Mouse (Mus musculus) heart, embryonic 15.5 days (tissue): ENCODE data around the gene Scfd2. TPM values are rescaled to one million over a fixed set of nuclear protein-coding genes. Genes with fewer than 3 reads are reported as not detected.

Experiments
- ATAC-seq: fragments of 200-750 bp; cut with Nextera tagmentation; replicated peaks from 2 replicates; pipeline ENCODE4 v1.8.0; 2017; ENCODE audit warnings: low read depth, moderate TSS enrichment; ENCODE audit not compliant: insufficient number of reproducible peaks, insufficient read depth, low FRiP score
- H3K27ac ChIP-seq: fragments of 300-500 bp; sonication (generic); 2 replicates; pipeline ENCODE4 v1.5.1; 2015; ENCODE audit warnings: mild to moderate bottlenecking, inconsistent platforms
- H3K27me3 ChIP-seq: fragments of 300-500 bp; sonication (generic); 2 replicates; pipeline ENCODE4 v1.6.1; 2015; ENCODE audit warnings: inconsistent platforms
- H3K36me3 ChIP-seq: fragments of 300-500 bp; sonication (generic); 2 replicates; pipeline ENCODE4 v1.6.1; 2015; ENCODE audit warnings: mild to moderate bottlenecking, inconsistent platforms
- H3K4me1 ChIP-seq: fragments of 300-500 bp; sonication (generic); replicated peaks from 2 replicates; pipeline ENCODE4 v1.6.1; 2015; ENCODE audit warnings: inconsistent platforms
- H3K4me2 ChIP-seq: fragments of 300-500 bp; sonication (generic); 2 replicates; pipeline ENCODE4 v1.6.1; 2015; ENCODE audit warnings: inconsistent platforms, mild to moderate bottlenecking, moderate library complexity
- H3K4me3 ChIP-seq: fragments of 300-500 bp; sonication (generic); 2 replicates; pipeline ENCODE4 v1.5.1; 2015; ENCODE audit warnings: mild to moderate bottlenecking, inconsistent platforms
- H3K9ac ChIP-seq: fragments of 300-500 bp; sonication (generic); 2 replicates; pipeline ENCODE4 v1.6.1; 2015; ENCODE audit warnings: mild to moderate bottlenecking, inconsistent platforms
- H3K9me3 ChIP-seq: fragments of 300-500 bp; sonication (generic); replicated peaks from 2 replicates; pipeline ENCODE4 v1.6.1; 2016; ENCODE audit warnings: inconsistent platforms
- WGBS: fragments of 180-500 bp; shearing (Covaris S2); methylation state at CpG from one replicate; pipeline ENCODE4 v1.1.7; 2015; ENCODE audit warnings: mixed read lengths; 5-methylcytosine and 5-hydroxymethylcytosine counted together
- polyA plus RNA-seq: library from polyadenylated mRNA; unstranded; fragments of >200 nt; fragmentation: Nextera tagmentation; extraction: Ambion mirVana; gene quantifications from 2 replicates; pipeline ENCODE4 v1.2.1, GENCODE M21; 2015

Gene Scfd2
- polyA plus RNA-seq, 1 experiment from 2014 or later: 12.8 TPM

GRCm38 (mm10) chr5:74363296-74363695 lies 168.3 kb downstream of the Scfd2 start:
- no peaks in the 10 kb centered on the region for H3K36me3 ChIP-seq
- no peaks in the 10 kb centered on the region for H3K9me3 ChIP-seq
- 38% methylated on average over 1 of the region's 1 CpGs for WGBS
- H3K4me3 ChIP-seq: no peak overlapping the region
- peaks cover 20% of the 10 kb centered on the region for H3K4me1 ChIP-seq
- no peaks in the 10 kb centered on the region for H3K27me3 ChIP-seq
- no peak overlapping the region for H3K4me2 ChIP-seq
- ATAC-seq: no peak
- no peak overlapping the region for H3K27ac ChIP-seq
- no peak overlapping the region for H3K9ac ChIP-seq

- H3K9me3 ChIP-seq: no peaks in the 10 kb centered on the region
- no peaks in the 10 kb centered on the region for H3K27me3 ChIP-seq
- ATAC-seq: peak; percentile 94
- H3K4me2 ChIP-seq: no peak overlapping the region
- no peaks in the 10 kb centered on the region for H3K36me3 ChIP-seq
- H3K27ac ChIP-seq: peak overlapping the region; percentile 79
- no peak overlapping the region for H3K4me3 ChIP-seq
- 10% methylated on average over 5 of the region's 5 CpGs for WGBS
- H3K9ac ChIP-seq: no peak overlapping the region
- H3K4me1 ChIP-seq: peaks cover 21% of the 10 kb centered on the region
Measured at GRCm38 (mm10) chr5:74361531-74361930, 170.0 kb downstream of the Scfd2 start.

- H3K4me2 ChIP-seq: no peak overlapping the region; the same call in 1 of the 2 replicates
- no peaks in the 10 kb centered on the region for H3K9me3 ChIP-seq
- peak overlapping the region; percentile 51 for H3K27ac ChIP-seq
- 39% methylated on average over 8 of the region's 8 CpGs for WGBS
- no peak for ATAC-seq
- peaks cover 16% of the 10 kb centered on the region for H3K4me1 ChIP-seq
- H3K9ac ChIP-seq: no peak overlapping the region
- no peaks in the 10 kb centered on the region for H3K36me3 ChIP-seq
- no peak overlapping the region for H3K4me3 ChIP-seq
- no peaks in the 10 kb centered on the region for H3K27me3 ChIP-seq
Measured at GRCm38 (mm10) chr5:74358033-74358432, 173.5 kb downstream of the Scfd2 start.

- Histone ChIP-seq H3K27me3 (no peaks in the 10 kb centered on the region), H3K9ac (no peak overlapping the region), H3K27ac (no peak overlapping the region), H3K9me3 (no peaks in the 10 kb centered on the region), H3K36me3 (no peaks in the 10 kb centered on the region), H3K4me2 (no peak overlapping the region), H3K4me3 (no peak overlapping the region), H3K4me1 (peaks cover 5% of the 10 kb centered on the region)
- WGBS: 60% methylated on average over 2 of the region's 2 CpGs
- ATAC-seq: no peak
Measured at GRCm38 (mm10) chr5:74355416-74356177, 176.0 kb downstream of the Scfd2 start.

- no peaks in the 10 kb centered on the region for H3K27me3 ChIP-seq
- H3K4me1 ChIP-seq: no peaks in the 10 kb centered on the region
- no peak overlapping the region for H3K4me3 ChIP-seq
- no peak overlapping the region for H3K27ac ChIP-seq
- no peaks in the 10 kb centered on the region for H3K9me3 ChIP-seq
- no peaks in the 10 kb centered on the region for H3K36me3 ChIP-seq
- ATAC-seq: no peak
- 79% methylated on average over 4 of the region's 4 CpGs for WGBS
- no peak overlapping the region for H3K4me2 ChIP-seq
- no peak overlapping the region for H3K9ac ChIP-seq
Measured at GRCm38 (mm10) chr5:74350909-74351308, 180.7 kb downstream of the Scfd2 start.

- Histone ChIP-seq H3K9ac (no peak overlapping the region), H3K4me2 (no peak overlapping the region), H3K27me3 (no peaks in the 10 kb centered on the region), H3K4me1 (no peaks in the 10 kb centered on the region), H3K9me3 (no peaks in the 10 kb centered on the region), H3K36me3 (no peaks in the 10 kb centered on the region), H3K4me3 (no peak overlapping the region), H3K27ac (no peak overlapping the region)
- ATAC-seq: no peak
- WGBS: 58% methylated on average over 11 of the region's 11 CpGs
Measured at GRCm38 (mm10) chr5:74348079-74348870, 183.3 kb downstream of the Scfd2 start.

- WGBS: 70% methylated on average over 2 of the region's 2 CpGs
- no peaks in the 10 kb centered on the region for H3K27me3 ChIP-seq
- H3K9me3 ChIP-seq: no peaks in the 10 kb centered on the region
- H3K36me3 ChIP-seq: no peaks in the 10 kb centered on the region
- H3K4me2 ChIP-seq: no peak overlapping the region
- H3K4me1 ChIP-seq: peaks cover 11% of the 10 kb centered on the region
- ATAC-seq: no peak
- no peak overlapping the region for H3K4me3 ChIP-seq
- H3K9ac ChIP-seq: no peak overlapping the region
- no peak overlapping the region for H3K27ac ChIP-seq
Measured at GRCm38 (mm10) chr5:74343045-74343444, 188.5 kb downstream of the Scfd2 start.

GRCm38 (mm10) chr5:74342557-74342956 lies 189.0 kb downstream of the Scfd2 start:
- H3K4me2 ChIP-seq: no peak overlapping the region
- no peak overlapping the region for H3K9ac ChIP-seq
- H3K4me1 ChIP-seq: peaks cover 13% of the 10 kb centered on the region
- no peak for ATAC-seq
- no peaks in the 10 kb centered on the region for H3K9me3 ChIP-seq
- H3K4me3 ChIP-seq: no peak overlapping the region
- no peaks in the 10 kb centered on the region for H3K36me3 ChIP-seq
- H3K27me3 ChIP-seq: no peaks in the 10 kb centered on the region
- H3K27ac ChIP-seq: no peak overlapping the region

GRCm38 (mm10) chr5:74337491-74337890 lies 194.1 kb downstream of the Scfd2 start:
- no peak overlapping the region for H3K4me2 ChIP-seq

GRCm38 (mm10) chr5:74336780-74337179 lies 194.8 kb downstream of the Scfd2 start:
- Histone ChIP-seq H3K4me2 (no peak overlapping the region), H3K4me3 (no peak overlapping the region), H3K4me1 (peaks cover 17% of the 10 kb centered on the region), H3K9me3 (no peaks in the 10 kb centered on the region), H3K9ac (no peak overlapping the region), H3K36me3 (no peaks in the 10 kb centered on the region), H3K27ac (no peak overlapping the region), H3K27me3 (no peaks in the 10 kb centered on the region)
- no peak for ATAC-seq
- WGBS: 55% methylated on average over 12 of the region's 12 CpGs

More at GRCm38 (mm10) chr5:74337491-74337890, 194.1 kb downstream of the Scfd2 start:
- no peak overlapping the region for H3K27ac ChIP-seq
- 90% methylated on average over 3 of the region's 3 CpGs for WGBS
- no peaks in the 10 kb centered on the region for H3K9me3 ChIP-seq
- no peak overlapping the region for H3K4me3 ChIP-seq
- peaks cover 17% of the 10 kb centered on the region for H3K4me1 ChIP-seq
- H3K9ac ChIP-seq: no peak overlapping the region
- no peaks in the 10 kb centered on the region for H3K36me3 ChIP-seq
- no peaks in the 10 kb centered on the region for H3K27me3 ChIP-seq
- ATAC-seq: no peak

GRCm38 (mm10) chr5:74333258-74333657 lies 198.3 kb downstream of the Scfd2 start:
- ATAC-seq: no peak
- no peaks in the 10 kb centered on the region for H3K36me3 ChIP-seq
- no peak overlapping the region for H3K4me3 ChIP-seq
- H3K9me3 ChIP-seq: no peaks in the 10 kb centered on the region
- peaks cover 10% of the 10 kb centered on the region for H3K4me1 ChIP-seq
- no peak overlapping the region for H3K4me2 ChIP-seq
- H3K27ac ChIP-seq: no peak overlapping the region
- WGBS: 58% methylated on average over 3 of the region's 3 CpGs
- H3K27me3 ChIP-seq: no peaks in the 10 kb centered on the region
- no peak overlapping the region for H3K9ac ChIP-seq
